Mouse (Mus musculus): ENCODE data around the gene Ttll11. TPM values are rescaled to one million over a fixed set of nuclear protein-coding genes. Genes with fewer than 3 reads are reported as not detected.
A peak's percentile ranks its signal among the peaks of the same experiment; 100 is the strongest.

The Ttll11 gene
- total RNA-seq, 2 experiments from 2014 or later, result 1.1 to 1.2 TPM

DNA sequence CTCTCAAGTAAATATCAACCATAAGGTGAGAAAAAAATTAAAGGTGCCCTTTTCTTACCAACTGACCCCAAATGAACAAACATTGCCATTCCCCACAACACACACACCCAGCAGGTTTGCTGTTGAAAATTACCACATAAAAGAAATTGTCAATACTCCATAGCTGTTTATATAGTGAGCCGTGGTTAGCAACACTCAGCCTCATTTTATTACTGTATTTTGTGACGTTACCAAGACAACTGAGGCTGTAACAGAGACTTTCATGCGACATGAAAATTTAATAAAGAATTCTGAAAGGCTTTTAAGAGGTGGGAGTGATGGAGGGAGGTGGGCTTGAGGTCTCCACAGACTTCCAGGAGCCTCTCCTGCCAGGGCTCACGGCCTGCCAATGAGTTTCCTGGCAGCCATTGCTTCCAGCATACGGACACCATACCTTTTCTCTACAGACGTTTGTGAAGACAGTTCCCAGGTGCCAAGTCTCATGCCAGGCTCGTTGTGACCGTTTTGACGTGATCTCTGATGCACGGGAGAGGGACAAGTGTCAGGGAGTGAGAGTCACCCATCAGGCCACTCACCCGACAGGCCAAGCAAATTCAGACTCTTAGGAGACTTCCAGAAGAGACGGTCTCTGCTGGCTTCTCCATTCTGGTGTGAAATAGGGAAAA is 232.2 kb downstream of the Ttll11 start:
- DNase-seq (ENCODE audit: low spot score), result no peak
- intact Hi-C loops (cut with DNase I), result no loop called here

DNA sequence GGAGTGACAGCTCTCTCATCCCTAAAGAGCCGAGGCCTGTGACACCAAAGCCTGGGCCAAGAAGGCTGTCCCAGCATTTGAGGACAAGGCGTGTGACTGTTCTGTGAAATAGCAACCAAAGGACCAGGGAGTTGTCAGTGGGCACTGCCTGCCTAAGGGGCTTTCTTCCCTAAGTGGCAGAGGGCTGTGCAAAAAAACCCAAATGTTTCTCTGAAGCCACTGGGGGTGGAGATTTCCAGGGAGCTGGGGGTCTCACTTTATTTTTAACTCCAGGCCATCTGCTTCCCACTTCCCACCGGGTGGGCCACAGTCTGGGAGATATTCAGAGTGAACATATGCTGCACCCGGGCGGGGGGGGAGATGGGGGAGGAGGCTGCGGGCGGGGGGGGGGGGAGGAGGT is 233.1 kb downstream of the Ttll11 start:
- no peak for DNase-seq (ENCODE audit: low spot score)
- intact Hi-C loops (cut with DNase I), result no loop called here

DNA sequence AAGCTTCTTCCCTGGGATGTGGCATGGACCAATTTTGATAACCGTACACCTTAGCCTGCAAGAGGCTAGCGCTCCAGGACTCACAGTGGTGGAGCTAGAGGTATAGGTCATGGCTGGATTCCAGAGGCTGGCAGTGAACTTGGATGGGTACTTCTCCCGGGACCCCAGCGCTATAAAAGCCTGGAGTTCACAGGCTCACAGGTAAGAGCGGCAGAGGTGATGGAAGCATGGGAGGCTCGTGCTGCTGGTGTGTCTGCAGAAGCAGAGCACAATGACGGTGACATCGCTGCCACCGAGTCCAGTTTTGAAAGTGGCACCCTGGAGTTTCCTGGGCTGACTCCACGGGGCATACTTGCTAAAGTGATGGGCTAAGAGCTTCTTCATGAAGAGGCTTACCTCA is 233.8 kb downstream of the Ttll11 start:
- intact Hi-C loops (cut with DNase I), result no loop called here

DNA sequence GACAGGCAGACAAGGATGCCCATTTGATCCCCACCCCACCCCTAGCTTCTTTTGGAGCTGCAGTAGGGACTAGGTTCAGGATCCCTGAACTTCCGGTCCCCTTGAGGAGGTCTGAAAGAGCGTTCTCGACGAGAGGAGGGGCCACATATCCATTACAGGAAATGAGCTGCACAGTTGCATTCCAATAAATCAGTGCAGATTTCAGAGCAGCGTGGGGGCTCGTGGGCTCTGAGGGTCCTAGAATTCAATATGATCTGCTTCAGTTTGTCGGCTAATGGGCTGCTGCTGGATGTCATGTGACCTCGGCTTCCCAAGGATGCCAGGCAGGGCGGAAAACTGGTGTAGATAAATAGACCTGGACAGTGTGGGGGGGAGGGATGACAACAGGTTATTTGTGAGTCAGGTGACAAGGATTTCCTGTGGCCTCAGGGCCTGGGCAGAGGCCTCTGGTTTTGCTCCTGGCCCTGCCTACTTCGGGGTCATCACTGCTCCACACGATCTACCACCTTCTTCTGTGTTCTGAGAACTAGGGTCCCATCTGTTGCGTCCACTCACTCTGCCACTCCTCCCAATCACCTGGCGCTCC is 240.0 kb downstream of the Ttll11 start:
- no peak for DNase-seq (ENCODE audit: low spot score)
- intact Hi-C loops (cut with DNase I), result loop anchor here (10.0 kb wide), 1 partner anchor 165 kb away; no protein-coding TSS in a partner anchor

More for the DNA sequence above, 233.8 kb downstream of the Ttll11 start:
- DNase-seq (ENCODE audit: low spot score), result no peak

DNA sequence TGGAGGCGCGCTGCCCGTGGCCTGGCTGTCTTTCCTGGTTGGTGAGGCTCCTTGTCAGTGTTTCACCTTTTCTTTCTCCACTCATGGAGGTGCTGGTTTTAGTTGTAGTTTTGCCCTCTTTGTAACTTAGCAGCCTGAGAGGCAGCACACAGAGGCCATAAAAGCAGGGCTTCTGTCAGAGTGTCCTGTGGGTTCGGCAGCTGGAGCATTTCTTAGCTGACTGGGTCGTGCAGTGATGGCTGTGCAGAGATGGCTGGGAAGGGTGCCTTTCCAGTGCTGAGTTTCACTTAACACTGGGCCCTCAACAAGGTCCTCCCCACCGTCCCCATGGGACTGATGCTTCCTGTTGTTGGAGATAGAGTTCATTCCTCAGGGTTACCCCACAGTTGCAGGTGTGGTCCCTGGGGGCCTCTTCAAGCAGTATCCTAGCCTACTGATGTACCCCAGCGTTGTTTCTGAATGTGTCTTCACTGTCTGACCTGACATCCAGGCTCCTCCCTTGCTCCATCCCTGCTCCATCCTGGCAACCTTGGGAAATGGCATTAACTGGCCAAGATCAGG is 242.2 kb downstream of the Ttll11 start:
- DNase-seq (ENCODE audit: low spot score), result no peak
- intact Hi-C loops (cut with DNase I), result loop anchor here (10.0 kb wide), 1 partner anchor 167 kb away; no protein-coding TSS in a partner anchor

DNA sequence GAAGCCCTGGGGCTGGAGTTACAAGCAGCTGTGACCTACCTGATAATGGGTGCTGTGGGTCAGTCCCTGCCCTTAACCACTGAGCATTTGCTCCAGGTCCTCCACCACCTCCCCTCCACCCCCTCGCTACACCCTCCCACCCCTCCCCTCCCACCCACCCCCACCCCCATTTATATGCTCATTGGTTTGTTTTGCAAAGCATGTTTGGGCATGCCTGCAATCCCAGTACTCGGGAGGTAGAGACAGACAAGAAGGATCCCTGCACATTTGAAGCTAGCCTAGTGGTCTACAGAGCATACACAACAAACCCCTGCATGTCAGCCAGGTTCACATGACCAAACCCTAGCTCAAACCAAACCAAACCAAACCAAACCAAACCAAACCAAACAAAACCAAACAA is 243.7 kb downstream of the Ttll11 start:
- intact Hi-C loops (cut with DNase I), result loop anchor here (10.0 kb wide), 1 partner anchor 169 kb away; no protein-coding TSS in a partner anchor
- no peak for DNase-seq (ENCODE audit: low spot score)

DNA sequence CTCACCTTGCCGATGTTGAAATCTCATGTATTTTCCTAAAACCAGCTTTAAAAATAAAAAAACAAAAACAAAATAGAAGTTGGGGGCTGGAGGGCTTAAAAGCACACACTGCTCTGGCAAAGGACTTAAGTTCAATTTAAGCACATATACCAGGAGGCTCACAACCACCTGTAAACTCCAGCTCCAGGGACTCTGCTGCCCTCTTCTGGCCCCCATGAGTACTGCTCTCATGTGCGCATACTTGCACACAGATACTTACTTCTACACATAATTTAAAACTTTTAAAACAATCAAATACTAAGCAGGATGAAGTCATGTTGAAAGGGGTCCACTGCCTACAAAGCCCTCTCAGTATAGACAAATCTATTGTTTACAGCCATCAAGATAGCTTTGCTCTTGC is 244.7 kb downstream of the Ttll11 start:
- intact Hi-C loops (cut with DNase I), result loop anchor here (10.0 kb wide), 1 partner anchor 170 kb away; no protein-coding TSS in a partner anchor
- no peak for DNase-seq (ENCODE audit: low spot score)

DNA sequence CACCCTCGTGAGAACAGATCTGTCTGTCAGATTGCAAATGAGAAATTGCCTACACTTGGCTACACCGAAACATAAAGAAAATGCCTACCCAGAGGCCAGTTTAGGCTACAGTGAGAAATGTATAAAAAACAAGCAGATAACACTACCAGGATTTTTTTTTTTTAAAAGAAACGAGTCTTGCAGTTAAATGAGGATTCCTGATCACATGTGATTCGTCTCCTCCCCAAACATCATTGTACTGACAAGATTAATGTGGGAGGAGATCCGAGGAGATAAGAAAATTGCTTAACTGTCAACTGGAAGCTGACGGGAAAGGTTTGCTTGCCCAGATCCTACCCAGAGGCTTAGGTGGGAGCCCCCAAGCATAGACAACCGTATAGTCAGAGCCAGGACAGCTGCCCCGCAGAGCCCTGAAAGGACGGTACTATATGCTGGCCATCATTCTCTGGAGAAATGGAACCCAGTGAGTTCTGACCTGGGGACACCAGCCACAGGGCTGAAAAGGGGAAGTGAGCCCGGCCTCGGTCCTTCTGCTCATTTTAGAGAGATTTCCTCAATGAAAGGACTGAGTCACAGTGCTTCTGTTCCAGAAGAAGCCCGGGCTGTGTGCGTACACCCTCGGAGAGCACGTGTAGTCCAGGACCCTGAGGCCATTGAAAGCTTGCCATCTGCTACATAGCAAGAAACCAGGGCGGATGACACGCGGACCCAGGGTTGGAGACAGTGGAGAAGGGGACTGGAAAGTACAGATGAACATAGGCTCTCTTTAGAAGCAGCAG is 247.9 kb downstream of the Ttll11 start:
- DNase-seq (ENCODE audit: low spot score), result no peak
- intact Hi-C loops (cut with DNase I), result loop anchor here (10.0 kb wide), 1 partner anchor 173 kb away; no protein-coding TSS in a partner anchor

DNA sequence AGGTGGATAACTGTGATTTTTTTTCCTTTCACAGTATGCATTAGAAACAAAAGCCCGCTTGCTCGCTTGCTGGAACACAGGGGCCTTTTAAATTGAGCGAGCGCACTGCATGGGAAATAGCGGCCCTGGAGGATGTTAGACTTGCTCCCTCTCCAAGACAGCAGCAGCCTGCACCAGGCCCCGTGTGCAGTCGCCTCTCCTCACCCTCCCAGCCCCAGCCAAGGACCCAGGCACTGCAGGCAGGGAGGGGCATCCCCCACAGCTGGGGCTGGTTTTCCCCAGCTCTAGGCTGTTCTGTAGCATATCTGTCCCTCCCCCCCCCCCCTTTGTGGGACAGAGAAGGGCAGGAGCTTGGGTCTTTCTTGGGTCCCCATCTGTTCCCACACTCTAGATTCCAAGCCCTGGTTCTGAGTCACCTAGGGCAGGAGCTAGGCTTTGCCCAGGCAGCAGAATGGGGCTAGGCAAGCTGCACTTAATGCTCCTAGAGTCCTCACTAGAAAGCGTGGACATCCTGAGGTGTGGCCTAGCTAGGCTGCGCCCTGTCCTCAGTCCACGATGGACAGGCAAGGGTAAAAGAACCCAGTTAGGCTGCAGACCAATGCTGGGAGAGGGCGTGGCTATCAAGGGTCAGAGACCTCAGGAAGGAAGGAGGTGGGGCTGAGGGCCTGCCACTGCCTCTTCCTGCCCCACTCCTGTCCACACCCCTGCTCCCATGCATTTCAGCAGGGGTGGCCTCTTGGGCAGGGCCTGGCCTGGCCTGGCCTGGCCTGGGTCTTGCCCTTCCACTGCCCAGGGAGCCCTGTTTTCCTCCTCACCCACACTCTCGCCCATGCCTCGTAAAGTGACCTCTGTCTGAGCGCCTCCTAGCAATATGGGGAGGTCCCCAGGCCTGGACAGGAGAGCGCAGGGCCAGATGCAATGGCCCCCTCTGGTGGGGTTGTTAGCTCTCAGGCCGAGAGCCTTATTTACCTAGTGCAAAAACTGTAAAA is 250.3 kb downstream of the Ttll11 start:
- DNase-seq (ENCODE audit: low spot score), result peak; percentile 68
- intact Hi-C loops (cut with DNase I), result loop anchor here (2.0 to 10.0 kb wide), 3 partner anchors 79 to 187 kb away; no protein-coding TSS in a partner anchor

DNA sequence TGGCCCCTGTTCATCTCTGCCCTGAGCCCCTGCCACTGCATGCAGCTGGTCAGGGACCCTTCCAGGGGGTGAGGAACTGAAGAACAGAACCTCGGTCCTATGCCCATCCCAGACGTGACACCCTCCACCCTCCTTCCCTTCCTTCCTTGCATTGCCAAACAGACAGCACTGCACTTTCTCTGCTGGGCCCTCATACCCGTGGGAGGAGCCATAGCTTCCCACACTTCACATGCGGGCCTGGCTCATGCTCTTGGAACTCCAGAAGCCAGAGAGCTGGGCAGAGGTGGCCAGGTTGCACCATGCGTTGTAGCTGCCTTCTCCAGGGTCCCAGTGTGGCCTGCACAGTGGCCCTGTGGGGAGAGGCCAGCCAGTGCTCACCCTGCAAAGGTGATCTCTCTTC is 251.1 kb downstream of the Ttll11 start:
- DNase-seq (ENCODE audit: low spot score), result no peak
- intact Hi-C loops (cut with DNase I), result loop anchor here (2.0 to 5.0 kb wide), 2 partner anchors 78 to 186 kb away; no protein-coding TSS in a partner anchor

DNA sequence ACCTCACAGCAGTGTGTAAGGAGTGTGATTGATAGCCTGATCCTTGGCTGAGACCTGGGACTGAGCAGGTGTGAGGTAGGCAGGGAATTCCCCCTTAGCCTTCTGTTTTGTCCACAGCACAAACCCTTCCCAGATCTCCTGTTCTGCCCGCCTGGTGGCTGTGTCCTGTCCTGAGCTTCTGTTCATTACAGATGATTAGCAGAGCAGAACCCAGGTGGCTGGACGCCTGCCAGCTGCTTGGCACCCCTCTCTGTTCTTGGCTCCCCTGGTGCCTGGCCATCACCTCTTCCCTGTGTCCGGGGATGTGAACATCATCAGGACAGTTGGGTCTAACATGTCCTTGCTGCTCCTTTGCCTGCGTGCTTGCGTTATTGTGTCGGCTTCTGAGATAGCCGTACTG is 256.0 kb downstream of the Ttll11 start:
- DNase-seq (ENCODE audit: low spot score), result no peak
- intact Hi-C loops (cut with DNase I), result no loop called here

DNA sequence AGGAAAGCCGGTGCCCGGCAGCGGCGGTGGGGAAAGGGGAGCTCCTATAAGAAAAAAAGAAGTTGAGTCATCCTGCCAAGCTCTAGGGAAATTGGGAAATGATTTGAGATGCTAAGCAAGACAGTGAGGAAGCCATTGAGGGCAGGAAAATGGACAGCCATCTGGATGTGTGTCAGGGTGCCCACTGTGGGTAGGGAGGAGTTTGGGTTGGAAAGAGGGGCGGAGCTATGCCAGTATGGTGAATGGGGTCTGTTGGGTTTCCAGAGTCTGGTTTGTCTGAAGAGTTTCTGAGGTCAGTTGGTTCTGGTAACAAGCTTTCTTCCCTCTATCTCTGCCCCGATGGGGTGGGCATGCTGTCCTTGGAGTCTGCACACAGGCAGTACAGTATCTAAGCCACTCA is 256.4 kb downstream of the Ttll11 start:
- no peak for DNase-seq (ENCODE audit: low spot score)
- intact Hi-C loops (cut with DNase I), result no loop called here

DNA sequence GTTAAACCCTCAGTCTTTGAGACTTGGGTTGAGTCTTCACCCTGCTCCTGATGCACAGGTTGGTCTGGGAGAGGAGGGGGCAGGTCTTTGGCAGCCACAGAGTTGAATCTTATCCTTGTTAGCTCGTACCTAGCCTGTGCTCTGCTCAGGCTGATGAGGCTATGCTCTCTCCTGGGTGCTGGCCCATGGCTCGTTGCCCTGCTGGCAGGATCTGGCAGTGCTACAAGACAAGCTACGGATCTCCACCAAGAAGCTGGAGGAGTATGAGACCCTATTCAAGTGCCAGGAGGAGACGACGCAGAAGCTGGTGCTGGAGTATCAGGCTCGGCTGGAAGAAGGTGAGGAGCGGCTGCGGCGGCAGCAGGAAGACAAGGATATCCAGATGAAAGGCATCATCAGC is 256.9 kb downstream of the Ttll11 start:
- DNase-seq (ENCODE audit: low spot score), result no peak
- intact Hi-C loops (cut with DNase I), result no loop called here

DNA sequence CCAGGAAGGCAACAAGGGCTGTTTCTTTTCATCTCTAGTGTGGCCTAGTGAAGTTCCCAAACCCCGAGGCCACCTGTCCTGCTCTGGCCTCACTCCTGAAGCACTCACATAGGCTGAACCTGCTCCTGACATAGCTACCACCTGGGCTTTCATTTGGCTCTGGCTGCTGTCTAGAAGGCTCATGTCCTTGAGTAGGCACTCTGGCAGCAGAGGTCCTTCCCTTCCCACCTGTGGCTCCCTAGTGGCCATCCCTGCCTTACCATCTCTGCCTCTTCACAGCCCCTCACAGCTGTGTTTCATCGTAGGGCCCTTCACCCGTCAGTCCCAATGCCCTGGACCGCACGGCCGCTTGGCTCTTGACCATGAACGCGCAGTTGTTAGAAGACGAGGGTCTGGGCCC is 258.8 kb downstream of the Ttll11 start:
- DNase-seq (ENCODE audit: low spot score), result no peak
- intact Hi-C loops (cut with DNase I), result no loop called here

DNA sequence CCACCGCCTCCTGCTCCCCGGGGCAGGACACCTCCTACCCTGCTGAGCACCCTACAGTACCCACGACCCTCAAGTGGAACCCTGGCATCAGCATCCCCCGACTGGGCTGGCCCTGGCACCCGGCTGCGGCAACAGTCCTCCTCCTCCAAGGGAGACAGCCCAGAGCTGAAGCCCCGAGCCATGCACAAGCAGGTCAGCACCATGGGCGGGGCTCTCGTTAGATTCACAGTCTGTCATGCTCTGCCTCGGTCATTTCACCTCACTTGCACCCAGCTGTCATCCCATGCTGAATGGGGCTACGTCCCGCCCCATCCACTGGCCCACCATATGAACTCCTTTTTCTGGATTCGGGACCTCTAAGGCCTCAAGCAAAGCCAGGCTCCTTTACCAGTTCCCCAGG is 259.2 kb downstream of the Ttll11 start:
- intact Hi-C loops (cut with DNase I), result no loop called here

DNA sequence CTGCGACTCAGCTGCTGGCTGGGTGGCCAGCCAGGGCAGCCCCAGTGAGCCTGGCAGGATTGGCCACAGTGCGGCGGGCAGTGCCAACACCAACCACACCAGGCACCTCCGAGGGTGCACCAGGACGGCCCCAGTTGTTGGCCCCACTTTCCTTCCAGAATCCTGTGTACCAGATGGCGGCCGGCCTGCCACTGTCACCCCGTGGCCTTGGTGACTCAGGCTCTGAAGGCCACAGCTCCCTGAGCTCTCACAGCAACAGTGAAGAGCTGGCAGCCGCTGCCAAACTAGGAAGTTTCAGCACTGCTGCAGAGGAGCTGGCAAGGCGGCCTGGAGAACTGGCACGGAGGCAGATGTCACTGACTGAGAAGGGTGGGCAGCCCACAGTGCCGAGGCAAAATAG is 259.6 kb downstream of the Ttll11 start:
- intact Hi-C loops (cut with DNase I), result no loop called here
- no peak for DNase-seq (ENCODE audit: low spot score)

More for the DNA sequence above, 259.2 kb downstream of the Ttll11 start:
- no peak for DNase-seq (ENCODE audit: low spot score)

DNA sequence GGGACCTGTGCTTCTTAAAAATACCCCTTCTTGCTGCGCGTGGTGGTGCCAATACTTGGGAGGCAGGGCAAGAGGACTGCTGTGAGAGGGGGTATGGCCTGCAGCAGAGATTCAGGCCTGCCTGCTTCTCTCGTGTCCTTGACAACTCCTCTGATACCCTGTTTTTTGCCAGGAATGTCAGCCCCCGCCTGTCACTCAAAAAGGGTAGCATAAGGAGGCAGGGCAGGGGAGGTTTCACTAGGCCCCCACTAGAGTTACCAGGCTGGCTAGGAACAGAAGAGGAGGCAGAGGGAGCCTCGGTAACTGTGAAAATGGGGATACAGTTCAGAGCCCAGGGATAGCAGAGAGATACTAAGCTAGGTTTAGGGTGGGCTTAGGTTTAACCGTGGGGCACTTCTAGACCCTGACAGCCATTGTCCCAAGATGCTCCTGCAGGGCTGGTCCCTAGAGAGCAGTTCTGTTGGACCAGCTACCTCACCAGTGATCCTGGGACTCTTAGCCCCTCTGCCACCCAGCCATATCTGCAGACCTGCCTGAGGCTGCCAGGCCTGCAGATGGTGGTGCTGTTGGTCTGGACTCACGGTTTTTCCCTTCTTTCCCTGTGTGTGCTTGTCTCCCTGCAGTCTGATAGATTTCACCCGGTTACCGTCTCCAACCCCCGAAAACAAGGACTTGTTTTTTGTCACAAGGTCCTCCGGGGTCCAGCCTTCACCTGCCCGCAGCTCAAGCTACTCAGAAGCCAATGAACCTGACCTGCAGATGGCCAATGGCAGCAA is 260.3 kb downstream of the Ttll11 start:
- DNase-seq (ENCODE audit: low spot score), result no peak

DNA sequence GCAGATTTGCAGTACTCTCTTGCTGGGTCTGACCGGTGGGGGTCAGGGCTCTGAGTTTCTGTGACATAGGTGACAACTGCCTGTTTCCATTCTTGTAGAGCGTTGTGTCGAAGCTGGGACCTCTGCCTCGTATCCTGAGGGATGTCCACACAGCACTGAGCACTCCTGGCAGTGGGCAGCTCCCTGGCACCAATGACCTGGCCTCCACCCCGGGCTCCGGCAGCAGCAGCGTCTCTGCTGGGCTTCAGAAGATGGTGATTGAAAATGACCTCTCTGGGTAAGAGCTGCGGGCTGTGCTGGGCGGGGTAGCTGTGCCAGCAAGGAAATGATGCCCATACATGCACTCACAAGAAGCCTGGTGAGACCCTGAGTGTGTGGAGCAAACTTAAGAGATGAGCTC is 261.1 kb downstream of the Ttll11 start:
- intact Hi-C loops (cut with DNase I), result loop anchor here (5.0 kb wide), 1 partner anchor 66 kb away; no protein-coding TSS in a partner anchor
- no peak for DNase-seq (ENCODE audit: low spot score)

More for the DNA sequence above, 260.3 kb downstream of the Ttll11 start:
- intact Hi-C loops (cut with DNase I), result loop anchor here (5.0 kb wide), 1 partner anchor 67 kb away; no protein-coding TSS in a partner anchor

Measured in heart, postnatal 25 days (tissue).